Mouse (Mus musculus) MEL (cell line): ENCODE data around the gene Rhot1.
"Not testable (repeated sequence)": the region's sequence is repeated elsewhere in the genome, so short reads cannot be mapped to it uniquely, and the experiment has no call there.

Experiments used
- BHLHE40 ChIP-seq: IDR thresholded peaks from 2 replicates; pipeline ENCODE4 v1.6.1; 2012; ENCODE audit warnings: low read depth, mild to moderate bottlenecking, inconsistent platforms, low read length, improper control_type of control experiment, borderline replicate concordance
- CTCF ChIP-seq, 3 experiments: IDR thresholded peaks in 2 of 3; conservative IDR thresholded peaks in 1 of 3; 2 replicates each; pipeline ENCODE4 v1.5.1; 2011 to 2012; ENCODE audit warnings: low read length in 3 of 3, low read depth in 2 of 3, mild to moderate bottlenecking in 2 of 3, improper control_type of control experiment in 1 of 3, inconsistent platforms in 1 of 3, mixed read lengths in 1 of 3, moderate library complexity in 1 of 3; ENCODE audit not compliant: control insufficient read depth in 1 of 3, insufficient read depth in 1 of 3, poor library complexity in 1 of 3, severe bottlenecking in 1 of 3
- EP300 ChIP-seq, 2 experiments: IDR thresholded peaks; 2 replicates each; pipeline ENCODE4 v1.6.1; 2011; ENCODE audit warnings: improper control_type of control experiment in 2 of 2, low read length in 2 of 2, low read depth in 1 of 2, mild to moderate bottlenecking in 1 of 2
- GABPA ChIP-seq: IDR thresholded peaks from 2 replicates; pipeline ENCODE4 v1.6.1; 2012; ENCODE audit warnings: low read depth, mild to moderate bottlenecking, inconsistent platforms, low read length, improper control_type of control experiment, moderate library complexity
- MAZ ChIP-seq: IDR thresholded peaks from 2 replicates; pipeline ENCODE4 v1.6.1; 2012; ENCODE audit warnings: low read depth, mild to moderate bottlenecking, inconsistent platforms, low read length, improper control_type of control experiment
- MXI1 ChIP-seq: IDR thresholded peaks from 2 replicates; pipeline ENCODE4 v1.6.1; 2011; ENCODE audit warnings: mild to moderate bottlenecking, low read depth, low read length, improper control_type of control experiment
- POLR2A ChIP-seq, 2 experiments: IDR thresholded peaks; 2 replicates each; pipeline ENCODE4 v1.6.1; 2011 to 2012; ENCODE audit warnings: low read length in 2 of 2, mild to moderate bottlenecking in 2 of 2, control low read depth in 1 of 2, improper control_type of control experiment in 1 of 2, low read depth in 1 of 2, moderate library complexity in 1 of 2; ENCODE audit not compliant: control insufficient read depth in 1 of 2, insufficient read depth in 1 of 2, poor library complexity in 1 of 2
- POLR2AphosphoS5 ChIP-seq: IDR thresholded peaks from 2 replicates; pipeline ENCODE4 v1.6.1; 2012; ENCODE audit warnings: low read depth, borderline replicate concordance, mild to moderate bottlenecking, inconsistent platforms, low read length, moderate library complexity, mixed read lengths
- RCOR1 ChIP-seq: IDR thresholded peaks from 2 replicates; pipeline ENCODE4 v1.6.1; 2012; ENCODE audit warnings: low read depth, mild to moderate bottlenecking, inconsistent platforms, low read length, improper control_type of control experiment
- USF1 ChIP-seq: IDR thresholded peaks from 2 replicates; pipeline ENCODE4 v1.6.1; 2014; ENCODE audit warnings: low read depth, mild to moderate bottlenecking, inconsistent platforms, low read length, improper control_type of control experiment, moderate library complexity
- USF2 ChIP-seq, 2 experiments: IDR thresholded peaks; 2 replicates each; pipeline ENCODE4 v1.6.1; 2011 to 2012; ENCODE audit warnings: improper control_type of control experiment in 2 of 2, low read length in 2 of 2, borderline replicate concordance in 1 of 2, inconsistent platforms in 1 of 2, low read depth in 1 of 2, mild to moderate bottlenecking in 1 of 2; ENCODE audit not compliant: insufficient read depth in 1 of 2
- ZC3H11A ChIP-seq: IDR thresholded peaks from 2 replicates; pipeline ENCODE4 v1.6.1; 2012; ENCODE audit warnings: low read depth, mild to moderate bottlenecking, inconsistent platforms, low read length, improper control_type of control experiment

DNA sequence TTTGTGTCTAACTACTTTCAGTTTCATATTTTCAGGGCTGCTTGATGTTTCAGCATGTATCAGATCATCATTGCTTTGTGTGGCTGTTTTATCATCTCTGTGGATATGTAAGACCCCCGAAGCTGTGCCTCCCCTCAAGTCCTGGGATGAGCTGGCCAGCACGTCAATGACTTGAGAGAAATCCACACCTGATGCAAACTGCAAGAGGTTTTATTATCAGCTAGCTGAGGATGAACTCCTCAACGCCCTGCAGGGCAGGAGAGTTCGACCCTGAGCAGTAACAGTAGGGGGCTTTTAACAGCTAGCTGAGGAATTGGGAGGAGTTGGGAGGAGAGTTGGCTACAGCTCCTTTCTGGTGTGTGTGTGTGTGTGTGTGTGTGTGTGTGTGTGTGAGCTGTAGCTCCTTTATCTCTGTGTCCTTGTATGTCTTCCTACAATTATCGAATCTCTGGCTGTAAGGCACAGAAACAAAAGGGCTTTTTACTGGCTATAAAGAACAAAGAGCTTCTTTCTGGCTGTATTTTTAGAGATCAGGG is 23.3 kb upstream of the Rhot1 start:
- TF ChIP-seq CTCF (IDR thresholded peaks at IDR 0.05 in 2 of 3, conservative IDR thresholded peaks at IDR 0.05 in 1 of 3; ENCODE audit: control insufficient read depth in 1 of 3, insufficient read depth in 1 of 3, low read depth in 2 of 3, low read length in 3 of 3, poor library complexity in 1 of 3, severe bottlenecking in 1 of 3); RCOR1; POLR2A (IDR thresholded peaks at IDR 0.05; ENCODE audit: control insufficient read depth in 1 of 2, insufficient read depth in 1 of 2, low read depth in 1 of 2, low read length in 2 of 2, poor library complexity in 1 of 2); POLR2AphosphoS5; EP300 (IDR thresholded peaks at IDR 0.05; ENCODE audit: low read depth in 1 of 2, low read length in 2 of 2); ZC3H11A; USF1; MAZ; MXI1; BHLHE40; GABPA; USF2 (IDR thresholded peaks at IDR 0.05; ENCODE audit: borderline replicate concordance in 1 of 2, insufficient read depth in 1 of 2, low read depth in 1 of 2, low read length in 2 of 2): not testable (repeated sequence)
